Mouse (Mus musculus) cortical plate, adult 2 months (tissue): ENCODE data around the gene Vav2.

ENCODE experiments used
- CTCF ChIP-seq: fragments of 200-500 bp; IDR thresholded peaks from 2 replicates; pipeline ENCODE4 v1.5.1; 2011; ENCODE audit warnings: mild to moderate bottlenecking, control low read depth, low read length; ENCODE audit not compliant: insufficient read depth; ENCODE audit errors: extremely low read depth
- POLR2A ChIP-seq: fragments of 200-500 bp; IDR thresholded peaks from 2 replicates; pipeline ENCODE4 v1.6.1; 2011; ENCODE audit warnings: mild to moderate bottlenecking, low read length, control low read depth; ENCODE audit not compliant: insufficient read depth; ENCODE audit errors: extremely low read depth

DNA sequence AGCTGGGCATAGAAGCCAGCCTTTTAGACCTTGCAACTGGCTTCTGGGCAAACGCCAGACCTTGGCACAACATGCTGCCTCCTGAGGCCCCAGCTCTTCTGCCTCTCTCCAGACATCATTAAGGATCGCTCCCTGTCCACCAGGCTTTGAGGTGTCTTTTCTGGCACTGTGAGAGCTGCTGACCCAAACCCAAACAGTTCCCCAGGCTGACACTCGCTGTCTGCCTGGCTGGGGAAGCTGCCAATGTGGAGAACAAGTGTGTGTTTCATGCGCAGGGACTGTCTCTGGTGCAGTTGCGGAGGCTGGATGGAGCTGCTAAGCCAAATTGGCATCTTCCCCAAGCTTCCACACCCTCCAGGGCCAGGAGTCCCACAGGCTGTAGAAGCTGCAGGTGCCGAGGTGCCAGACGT lies 203.8 kb downstream of the Vav2 start:
- TF ChIP-seq POLR2A (no peak), CTCF (no peak)
